In the genomic region with DNA sequence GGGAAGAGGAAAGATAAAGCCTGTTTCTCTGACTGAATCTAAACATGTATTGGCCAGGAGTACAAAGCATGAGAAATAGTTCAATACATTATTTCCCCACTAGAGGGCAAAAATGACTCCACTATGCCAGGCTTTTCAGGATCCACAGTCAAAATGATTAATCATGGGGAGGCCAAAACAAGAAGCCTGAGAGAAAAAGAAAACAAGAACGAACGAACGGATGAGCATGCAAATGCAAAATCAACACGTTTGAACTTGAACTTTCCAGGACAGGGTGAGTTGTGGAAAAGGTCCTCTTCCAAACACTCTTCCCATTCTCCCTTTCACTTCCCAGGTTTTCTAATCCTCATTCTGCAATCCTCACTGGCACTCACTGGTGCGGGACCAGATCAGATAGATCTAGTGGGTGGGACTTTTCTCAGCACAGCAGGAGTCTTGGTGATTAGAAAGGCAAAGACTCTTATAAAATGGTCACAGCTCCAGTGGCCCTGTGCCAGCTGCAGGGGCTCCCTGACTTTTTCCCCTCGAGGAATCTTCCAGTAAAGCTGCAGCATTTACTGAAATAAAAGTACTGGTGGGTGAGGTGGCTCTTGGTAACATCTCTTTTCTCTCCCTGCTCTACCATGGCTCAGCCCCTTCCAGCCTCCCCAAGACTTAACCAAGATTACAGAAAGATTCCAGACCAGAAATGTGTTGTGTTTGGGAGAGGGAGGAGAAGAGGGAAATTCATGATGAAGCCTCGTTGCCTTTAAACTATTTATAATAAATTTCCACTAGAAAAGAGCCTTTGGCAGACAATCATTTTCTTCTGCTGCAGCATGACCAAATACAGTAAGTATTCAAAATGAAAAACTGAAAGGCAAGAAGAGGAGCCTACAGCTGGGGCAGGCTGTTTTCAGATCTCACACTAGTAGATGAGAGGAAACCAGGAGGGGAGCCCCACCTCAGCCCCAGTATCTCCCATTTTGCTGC, we compare ENCODE assay signal across 8 mouse cellular contexts.
DNase-seq lines count a peak whose midpoint lies in the region; ATAC-seq and TF ChIP-seq lines count a peak whose summit lies in the region.

No protein-coding gene starts in this region.

- H3K4me3 ChIP-seq in cortical plate, adult 2 months (ENCODE audit: insufficient read depth, low read length), result no peak overlapping the region
- H3K4me3 ChIP-seq in intestine, postnatal 0 days (ENCODE audit: low read depth, low read length), result no peak overlapping the region
- no peak overlapping the region for H3K4me3 ChIP-seq in lung, embryonic 15.5 days

- 13% methylated on average over 7 of the region's 7 CpGs for WGBS in intestine, postnatal 0 days
- 11% methylated on average over 7 of the region's 7 CpGs for WGBS in lung, embryonic 15.5 days

- H3K9ac ChIP-seq in intestine, postnatal 0 days (ENCODE audit: low read depth, low read length), result no peak overlapping the region
- H3K9ac ChIP-seq in lung, embryonic 15.5 days, result no peak overlapping the region

- no peaks in the 10 kb centered on the region for H3K9me3 ChIP-seq in intestine, postnatal 0 days (ENCODE audit: control insufficient read depth)
- H3K9me3 ChIP-seq in lung, embryonic 15.5 days, result no peaks in the 10 kb centered on the region

- DNase-seq in 416B (ENCODE audit: low read depth) (peak; percentile 25), WW6 (ENCODE audit: low read depth, low spot score) (peak; percentile 36)
- DNase-seq in heart, adult 18-20 months, result peak; percentile 40 to 72
- peak; percentile 47 for DNase-seq in ovary, postnatal 36 days (ENCODE audit: low spot score)

- peak; percentile 45; the same call in 1 of the 2 replicates for ATAC-seq in intestine, postnatal 0 days
- peak; percentile 65; the same call in 1 of the 2 replicates for ATAC-seq in lung, embryonic 15.5 days (ENCODE audit: borderline replicate concordance, extremely low read depth, low FRiP score, low TSS enrichment)
- ATAC-seq in erythroblast, adult 5-6 weeks (replicated peaks; ENCODE audit: low FRiP score, poor library complexity, severe bottlenecking), result no peak

- no peaks in the 10 kb centered on the region for H3K36me3 ChIP-seq in intestine, postnatal 0 days (ENCODE audit: control insufficient read depth, insufficient read depth)
- H3K36me3 ChIP-seq in lung, embryonic 15.5 days, result no peaks in the 10 kb centered on the region

- no peak for TF ChIP-seq POLR2A in cortical plate, adult 2 months (IDR thresholded peaks at IDR 0.05; ENCODE audit: extremely low read depth, insufficient read depth, low read length)

- H3K27me3 ChIP-seq in intestine, postnatal 0 days (replicated peaks; ENCODE audit: control insufficient read depth, insufficient read depth, low read length), result no peaks in the 10 kb centered on the region
- no peaks in the 10 kb centered on the region for H3K27me3 ChIP-seq in lung, embryonic 15.5 days

- no peak overlapping the region for H3K4me2 ChIP-seq in intestine, postnatal 0 days (replicated peaks; ENCODE audit: low read depth)
- peak overlapping the region; percentile 41 for H3K4me2 ChIP-seq in lung, embryonic 15.5 days

- H3K27ac ChIP-seq in cortical plate, adult 2 months (ENCODE audit: insufficient read depth, low read length), result 0 out of 2 replicates have a peak overlapping the region, but pooled peaks have one; percentile 35
- H3K27ac ChIP-seq in intestine, postnatal 0 days (ENCODE audit: low read depth, low read length), result 0 out of 2 replicates have a peak overlapping the region, but pooled peaks have one; percentile 9
- peak overlapping the region; percentile 78 for H3K27ac ChIP-seq in lung, embryonic 15.5 days

- no peak; the same call in 1 of the 2 replicates for TF ChIP-seq CTCF in cortical plate, adult 2 months (IDR thresholded peaks at IDR 0.05; ENCODE audit: extremely low read depth, insufficient read depth, low read length)
- TF ChIP-seq CTCF in intestine, postnatal 0 days (IDR thresholded peaks at IDR 0.05; ENCODE audit: low read depth), result peak; percentile 74

- 0 out of 2 replicates have a peak, but pooled peaks cover 1% of the 10 kb centered on the region for H3K4me1 ChIP-seq in cortical plate, adult 2 months (ENCODE audit: control insufficient read depth, insufficient read depth, low read length)
- H3K4me1 ChIP-seq in intestine, postnatal 0 days (replicated peaks; ENCODE audit: control insufficient read depth, insufficient read depth, low read length), result no peaks in the 10 kb centered on the region
- H3K4me1 ChIP-seq in lung, embryonic 15.5 days, result peaks cover 9% of the 10 kb centered on the region

Comparison
In these comparisons a context has a peak if more than half of its experiments do, and no peak if none do; other contexts are left out.
1. H3K27ac ChIP-seq: peak in every context shown above with its lines; median percentile 78 in lung, embryonic 15.5 days; 35 in cortical plate, adult 2 months; 9 in intestine, postnatal 0 days.